Mouse (Mus musculus) lung, postnatal 0 days (tissue): Measurements from ENCODE around the gene Ppp1r1a.

Experiments
- CTCF ChIP-seq: IDR thresholded peaks from 2 replicates; pipeline ENCODE4 v1.5.1; 2016; ENCODE audit warnings: antibody characterized with exemption, mild to moderate bottlenecking
- EP300 ChIP-seq: IDR thresholded peaks from 2 replicates; pipeline ENCODE4 v1.6.1; 2016; ENCODE audit warnings: antibody characterized with exemption, mild to moderate bottlenecking, control low read depth

GRCm38 (mm10) chr15:103509317-103509716 is 28.5 kb downstream of the Ppp1r1a start:
- TF ChIP-seq EP300 (no peak), CTCF (no peak)
